ENCODE assay signal across 9 mouse cellular contexts in genomic region chr4:95053791-95054117, GRCm38 (mm10). TPM values are rescaled to one million over a fixed set of nuclear protein-coding genes. Genes with fewer than 3 reads are reported as not detected.
DNase-seq lines count a peak whose midpoint lies in the region; ATAC-seq and TF ChIP-seq lines count a peak whose summit lies in the region.
"Had no signal": no experiment of that assay in that cellular context is flagged by ENCODE, and none has a peak within 500 bp of the region (broad histone marks: within the 10 kb centered on the region; RNA-seq: fewer than 3 reads in every experiment).

No protein-coding gene starts in this region.

- H3K9ac ChIP-seq in embryonic facial prominence, embryonic 14.5 days (ENCODE audit: low read depth, low read length): peak overlapping the region; percentile 89
- peak overlapping the region; percentile 88 for H3K9ac ChIP-seq in heart, embryonic 12.5 days
- H3K9ac ChIP-seq in kidney, postnatal 0 days (ENCODE audit: low read depth, low read length): peak overlapping the region; percentile 74
- peak overlapping the region; percentile 62; the same call in 1 of the 2 replicates for H3K9ac ChIP-seq in liver, adult 2 months (ENCODE audit: low read depth, low read length)
- peak overlapping the region; percentile 88 for H3K9ac ChIP-seq in neural tube, embryonic 13.5 days

- H3K27me3 ChIP-seq in embryonic facial prominence, embryonic 14.5 days (replicated peaks; ENCODE audit: control insufficient read depth, insufficient read depth, low read length): no peaks in the 10 kb centered on the region
- no peaks in the 10 kb centered on the region for H3K27me3 ChIP-seq in heart, embryonic 12.5 days (replicated peaks)
- H3K27me3 ChIP-seq in kidney, postnatal 0 days (ENCODE audit: insufficient read depth, low read length): no peaks in the 10 kb centered on the region
- no peaks in the 10 kb centered on the region for H3K27me3 ChIP-seq in liver, adult 2 months (ENCODE audit: control insufficient read depth, insufficient read depth, low read length)
- H3K27me3 ChIP-seq in neural tube, embryonic 13.5 days: no peaks in the 10 kb centered on the region
- H3K27me3 ChIP-seq: Patski had no signal

- no peak for TF ChIP-seq CTCF in kidney, postnatal 0 days (IDR thresholded peaks at IDR 0.05; ENCODE audit: low read depth)
- TF ChIP-seq CTCF in liver, adult 2 months (IDR thresholded peaks at IDR 0.05; ENCODE audit: low read depth, low read length): no peak

- no peaks in the 10 kb centered on the region for H3K36me3 ChIP-seq in embryonic facial prominence, embryonic 14.5 days (ENCODE audit: control insufficient read depth, insufficient read depth, low read length)
- H3K36me3 ChIP-seq in heart, embryonic 12.5 days: no peaks in the 10 kb centered on the region
- H3K36me3 ChIP-seq in kidney, postnatal 0 days (ENCODE audit: insufficient read depth, low read length): no peaks in the 10 kb centered on the region
- H3K36me3 ChIP-seq in liver, adult 2 months (ENCODE audit: control insufficient read depth, insufficient read depth, low read length): no peaks in the 10 kb centered on the region
- H3K36me3 ChIP-seq in neural tube, embryonic 13.5 days: no peaks in the 10 kb centered on the region

- TF ChIP-seq POLR2A in liver, adult 2 months (IDR thresholded peaks at IDR 0.05; ENCODE audit: extremely low read depth, insufficient read depth, low read length): no peak

- peaks cover 11% of the 10 kb centered on the region for H3K4me1 ChIP-seq in embryonic facial prominence, embryonic 14.5 days (ENCODE audit: control insufficient read depth, insufficient read depth, low read length)
- peaks cover 11% of the 10 kb centered on the region for H3K4me1 ChIP-seq in heart, embryonic 12.5 days (replicated peaks)
- peaks cover 12% of the 10 kb centered on the region for H3K4me1 ChIP-seq in kidney, postnatal 0 days (replicated peaks; ENCODE audit: insufficient read depth, low read length)
- H3K4me1 ChIP-seq in liver, adult 2 months (ENCODE audit: control insufficient read depth, insufficient read depth, low read length): 0 out of 2 replicates have a peak, but pooled peaks cover 2% of the 10 kb centered on the region
- H3K4me1 ChIP-seq in neural tube, embryonic 13.5 days (replicated peaks): peaks cover 28% of the 10 kb centered on the region

- H3K4me3 ChIP-seq in embryonic facial prominence, embryonic 14.5 days (ENCODE audit: low read depth, low read length): peak overlapping the region; percentile 80
- peak overlapping the region; percentile 95 for H3K4me3 ChIP-seq in heart, embryonic 12.5 days
- peak overlapping the region; percentile 94 for H3K4me3 ChIP-seq in kidney, postnatal 0 days (replicated peaks; ENCODE audit: low read depth, low read length)
- peak overlapping the region; percentile 35; the same call in 1 of the 2 replicates for H3K4me3 ChIP-seq in liver, adult 2 months (ENCODE audit: insufficient read depth, low read depth, low read length)
- peak overlapping the region; percentile 76 for H3K4me3 ChIP-seq in neural tube, embryonic 13.5 days

- no peaks in the 10 kb centered on the region for H3K79me2 ChIP-seq in liver, adult 2 months (ENCODE audit: control insufficient read depth, insufficient read depth, low read length)

- H3K4me2 ChIP-seq in embryonic facial prominence, embryonic 14.5 days (ENCODE audit: low read depth, low read length): peak overlapping the region; percentile 81
- peak overlapping the region; percentile 85 for H3K4me2 ChIP-seq in heart, embryonic 12.5 days
- peak overlapping the region; percentile 91 for H3K4me2 ChIP-seq in kidney, postnatal 0 days (ENCODE audit: low read length)
- peak overlapping the region; percentile 96 for H3K4me2 ChIP-seq in neural tube, embryonic 13.5 days

- WGBS in embryonic facial prominence, embryonic 14.5 days: 1% methylated on average over 6 of the region's 6 CpGs
- WGBS in heart, embryonic 12.5 days: under 1% methylated on average over 6 of the region's 6 CpGs
- WGBS in kidney, postnatal 0 days: 2% methylated on average over 6 of the region's 6 CpGs
- 0% methylated on average over 6 of the region's 6 CpGs for WGBS in liver, adult 2 months
- WGBS in neural tube, embryonic 13.5 days: 0% methylated on average over 6 of the region's 6 CpGs

- ATAC-seq in embryonic facial prominence, embryonic 14.5 days (ENCODE audit: low read depth): no peak
- no peak for ATAC-seq in heart, embryonic 12.5 days (ENCODE audit: insufficient number of reproducible peaks, low FRiP score)
- no peak for ATAC-seq in kidney, postnatal 0 days (replicated peaks; ENCODE audit: low FRiP score, low read depth)
- no peak for ATAC-seq in neural tube, embryonic 13.5 days (ENCODE audit: low read depth)

- no peaks in the 10 kb centered on the region for H3K9me3 ChIP-seq in embryonic facial prominence, embryonic 14.5 days (ENCODE audit: control insufficient read depth, low read length)
- no peaks in the 10 kb centered on the region for H3K9me3 ChIP-seq in heart, embryonic 12.5 days (replicated peaks)
- no peaks in the 10 kb centered on the region for H3K9me3 ChIP-seq in kidney, postnatal 0 days (replicated peaks; ENCODE audit: low read length)
- no peaks in the 10 kb centered on the region for H3K9me3 ChIP-seq in neural tube, embryonic 13.5 days

- H3K27ac ChIP-seq in embryonic facial prominence, embryonic 14.5 days (replicated peaks; ENCODE audit: low read depth, low read length): peak overlapping the region; percentile 99
- peak overlapping the region; percentile 99 for H3K27ac ChIP-seq in heart, embryonic 12.5 days (ENCODE audit: poor library complexity, severe bottlenecking)
- H3K27ac ChIP-seq in kidney, postnatal 0 days: peak overlapping the region; percentile 98
- peak overlapping the region; percentile 84 for H3K27ac ChIP-seq in liver, adult 2 months (replicated peaks; ENCODE audit: insufficient read depth, low read depth, low read length)
- H3K27ac ChIP-seq in neural tube, embryonic 13.5 days (replicated peaks): peak overlapping the region; percentile 95

- DNase-seq in spleen, adult 18-20 months: peak; percentile 41 to 60
- no peak for DNase-seq in spleen, adult 12 weeks (ENCODE audit: low spot score)
- peak; percentile 84 for DNase-seq in embryonic facial prominence, embryonic 14.5 days (ENCODE audit: low spot score)
- DNase-seq in kidney, postnatal 0 days (ENCODE audit: low spot score): peak; percentile 76
- DNase-seq in liver, adult 2 months (ENCODE audit: extremely low read depth, low read depth, low spot score): peak; percentile 83
- peak; percentile 68 for DNase-seq in testis, postnatal 14 days (ENCODE audit: low spot score)

RNA-seq across cellular contexts. Expression of gene Jun, which starts 1.7 kb away (rescaled TPM):
- 47.1 and 53.6 TPM in 2 replicates for polyA plus RNA-seq in embryonic facial prominence, embryonic 14.5 days (2014; fragmentation: Nextera tagmentation; extraction: Ambion mirVana)
- 95.0 and 95.1 TPM in 2 replicates for polyA plus RNA-seq in heart, embryonic 12.5 days (2016; fragmentation: Nextera tagmentation; extraction: Ambion mirVana)
- polyA plus RNA-seq in kidney, postnatal 0 days (2015; fragmentation: Nextera tagmentation; extraction: Ambion mirVana): 55.1 and 60.1 TPM in 2 replicates
- total RNA-seq in liver, adult 2 months (2014; rRNA removed): 3.7 and 5.2 TPM in 2 replicates
- 3.2 and 5.7 TPM in 2 replicates for polyA plus RNA-seq in liver, adult 2 months (2012; rRNA removed)
- 77.6 and 79.5 TPM in 2 replicates for polyA plus RNA-seq in neural tube, embryonic 13.5 days (2015; fragmentation: Nextera tagmentation; extraction: Ambion mirVana)

Comparison
In these comparisons a context has a peak if more than half of its experiments do, and no peak if none do; other contexts are left out.
1. H3K4me3 ChIP-seq: peak in every context shown above with its lines; median percentile 95 in heart, embryonic 12.5 days; 94 in kidney, postnatal 0 days; 80 in embryonic facial prominence, embryonic 14.5 days; 76 in neural tube, embryonic 13.5 days; 35 in liver, adult 2 months.